Comparison of ENCODE assay signal across 27 mouse cellular contexts in the genomic region with DNA sequence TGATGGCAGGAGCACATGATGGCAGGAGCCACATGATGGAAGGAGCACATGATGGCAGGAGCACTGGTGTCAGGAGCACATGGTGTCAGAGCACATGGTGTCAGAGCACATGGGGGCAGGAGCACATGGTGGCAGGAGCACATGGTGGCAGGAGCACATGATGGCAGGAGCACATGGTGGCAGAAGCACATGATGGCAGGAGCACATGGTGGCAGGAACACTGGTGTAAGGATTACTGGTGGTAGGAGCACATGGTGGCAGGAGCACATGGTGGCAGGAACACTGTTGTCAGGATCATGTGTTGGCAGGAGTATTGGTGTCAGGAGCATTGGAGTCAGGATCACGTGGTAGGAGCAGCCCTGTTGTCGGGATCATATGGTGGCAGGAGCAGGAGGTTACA. TPM values are rescaled to one million over a fixed set of nuclear protein-coding genes. Genes with fewer than 3 reads are reported as not detected.
DNase-seq lines count a peak whose midpoint lies in the region; ATAC-seq and TF ChIP-seq lines count a peak whose summit lies in the region.
"Had no signal": no experiment of that assay in that cellular context is flagged by ENCODE, and none has a peak within 500 bp of the region (broad histone marks: within the 10 kb centered on the region; RNA-seq: fewer than 3 reads in every experiment).

No protein-coding gene starts in this region.

- H3K4me2 ChIP-seq in lung, embryonic 15.5 days = no peak overlapping the region
- H3K4me2 ChIP-seq: embryonic facial prominence, embryonic 13.5 days; heart, embryonic 13.5 days; kidney, embryonic 15.5 days; stomach, embryonic 15.5 days had no signal

- H3K9ac ChIP-seq in lung, embryonic 15.5 days = no peak overlapping the region
- H3K9ac ChIP-seq: embryonic facial prominence, embryonic 13.5 days; heart, embryonic 13.5 days; kidney, embryonic 15.5 days; stomach, embryonic 15.5 days had no signal

- peak; percentile 34 for DNase-seq in CD4-positive, CD25-positive, alpha-beta regulatory T cell, adult 2 months (ENCODE audit: low read depth, low spot score)
- DNase-seq in lung, adult 2 months = no peak
- DNase-seq in ZHBTc4 (ENCODE audit: low read depth, low spot score) = peak; percentile 26
- DNase-seq in splenic B cell, adult 2 months (ENCODE audit: low read depth, low spot score) = peak; percentile 9
- DNase-seq in lung, postnatal 10 days = no peak
- DNase-seq: adrenal gland, postnatal 14 days; cerebellum, adult 11 months; cerebellum, postnatal 10 days; gastrocnemius, postnatal 10 days; heart, adult 11 months; liver; lung, adult 18-20 months; lung, postnatal 4 days; midbrain, embryonic 14.5 days; right cerebral cortex, postnatal 25 days had no signal

- no peak overlapping the region for H3K27ac ChIP-seq in lung, embryonic 15.5 days
- H3K27ac ChIP-seq: embryonic facial prominence, embryonic 13.5 days; heart, embryonic 13.5 days; hindbrain, postnatal 0 days; kidney, embryonic 15.5 days; stomach, embryonic 15.5 days had no signal

- no peaks in the 10 kb centered on the region for H3K9me3 ChIP-seq in lung, embryonic 15.5 days
- H3K9me3 ChIP-seq: embryonic facial prominence, embryonic 13.5 days; stomach, embryonic 15.5 days had no signal

- no peaks in the 10 kb centered on the region for H3K27me3 ChIP-seq in lung, embryonic 15.5 days
- H3K27me3 ChIP-seq in splenic B cell, adult 2 months (ENCODE audit: control insufficient read depth, insufficient read depth, low read length, poor library complexity, severe bottlenecking) = no peaks in the 10 kb centered on the region; the same call in 1 of the 2 replicates
- H3K27me3 ChIP-seq: embryonic facial prominence, embryonic 13.5 days; heart, embryonic 13.5 days; kidney, embryonic 15.5 days; stomach, embryonic 15.5 days had no signal

- H3K4me1 ChIP-seq in lung, embryonic 15.5 days = no peaks in the 10 kb centered on the region
- H3K4me1 ChIP-seq in lung, adult 2 months (ENCODE audit: control insufficient read depth, insufficient read depth, low read length) = no peaks in the 10 kb centered on the region
- H3K4me1 ChIP-seq: embryonic facial prominence, embryonic 13.5 days; heart, embryonic 13.5 days; kidney, embryonic 15.5 days; stomach, embryonic 15.5 days had no signal

- no peaks in the 10 kb centered on the region for H3K36me3 ChIP-seq in lung, embryonic 15.5 days
- H3K36me3 ChIP-seq in splenic B cell, adult 2 months (ENCODE audit: control insufficient read depth, insufficient read depth, low read length, poor library complexity, severe bottlenecking) = no peaks in the 10 kb centered on the region
- H3K36me3 ChIP-seq: embryonic facial prominence, embryonic 13.5 days; heart, embryonic 13.5 days; kidney, embryonic 15.5 days; stomach, embryonic 15.5 days had no signal

- no peak for TF ChIP-seq POLR2A in lung, adult 2 months (IDR thresholded peaks at IDR 0.05; ENCODE audit: borderline replicate concordance, extremely low read depth, low read depth, low read length)

- TF ChIP-seq CTCF in lung, adult 2 months (IDR thresholded peaks at IDR 0.05; ENCODE audit: insufficient read depth, low read length) = no peak

- no peak overlapping the region for H3K4me3 ChIP-seq in lung, embryonic 15.5 days
- H3K4me3 ChIP-seq in lung, adult 2 months (replicated peaks; ENCODE audit: extremely low read depth, low read depth, low read length) = no peak overlapping the region
- H3K4me3 ChIP-seq: embryonic facial prominence, embryonic 13.5 days; heart, embryonic 13.5 days; kidney, embryonic 15.5 days; myocyte; stomach, embryonic 15.5 days had no signal

- WGBS in lung, embryonic 15.5 days = 60% methylated on average over 2 of the region's 2 CpGs
- WGBS in lung, adult 2 months = 66% methylated on average over 2 of the region's 2 CpGs

- ATAC-seq in CD4-positive, CD25-positive, alpha-beta regulatory T cell, adult 4 months = no peak
- ATAC-seq in lung, embryonic 15.5 days (ENCODE audit: borderline replicate concordance, extremely low read depth, low FRiP score, low TSS enrichment) = 0 out of 2 replicates have a peak, but pooled peaks have one; percentile 17
- ATAC-seq in monocyte, adult 5-6 weeks (replicated peaks; ENCODE audit: insufficient number of reproducible peaks, low FRiP score, low TSS enrichment, poor library complexity, severe bottlenecking) = no peak
- ATAC-seq: activated CD4-positive, CD25-positive, alpha-beta regulatory T cell, adult 4 months; hindbrain, postnatal 0 days; intestine, postnatal 0 days had no signal

RNA-seq across cellular contexts. Expression of a gene that starts 52.1 kb away (rescaled TPM):
- polyA plus RNA-seq in CD4-positive, CD25-positive, alpha-beta regulatory T cell, adult 4 months (2017; shearing (Covaris generic)) = 1 to 10 TPM; 4.2 to 5.6 TPM
- 1.3 and 2.1 TPM in 2 replicates for polyA plus RNA-seq in lung, embryonic 15.5 days (2015; fragmentation: Nextera tagmentation; extraction: Ambion mirVana)
- 8.3 and 8.7 TPM in 2 replicates for polyA plus RNA-seq in lung, adult 2 months (2012; rRNA removed)
- total RNA-seq in monocyte, adult 5-6 weeks (2017) = not detected in 3 replicates
- total RNA-seq: neutrophil, adult 5-6 weeks had no signal

Comparison
In these comparisons a context has a peak if more than half of its experiments do, and no peak if none do; other contexts are left out.
1. DNase-seq: peak in CD4-positive, CD25-positive, alpha-beta regulatory T cell, adult 2 months (single experiment), ZHBTc4 (single experiment) and splenic B cell, adult 2 months (single experiment); none in lung, adult 2 months (single experiment) and lung, postnatal 10 days (single experiment).